Mouse (Mus musculus) retina, embryonic 14.5 days (tissue): ENCODE measurements at regions not wholly inside any gene's neighbourhood (a gene's known extent, or its start where the extent isn't known, plus 50 kb on each side); places are given as distances from the start of the nearest gene placed in this dataset.
A peak's percentile ranks its signal among the peaks of the same experiment; 100 is the strongest.

ENCODE experiments used
- DNase-seq: peaks from one replicate; pipeline ENCODE4 v3.0.0-alpha.2; 2015; ENCODE audit warnings: low spot score

- peak; percentile 9 for DNase-seq
Observed at GRCm38 (mm10) chr8:43407332-43407731, 100.6 kb upstream of the Zfp42 start.

DNA sequence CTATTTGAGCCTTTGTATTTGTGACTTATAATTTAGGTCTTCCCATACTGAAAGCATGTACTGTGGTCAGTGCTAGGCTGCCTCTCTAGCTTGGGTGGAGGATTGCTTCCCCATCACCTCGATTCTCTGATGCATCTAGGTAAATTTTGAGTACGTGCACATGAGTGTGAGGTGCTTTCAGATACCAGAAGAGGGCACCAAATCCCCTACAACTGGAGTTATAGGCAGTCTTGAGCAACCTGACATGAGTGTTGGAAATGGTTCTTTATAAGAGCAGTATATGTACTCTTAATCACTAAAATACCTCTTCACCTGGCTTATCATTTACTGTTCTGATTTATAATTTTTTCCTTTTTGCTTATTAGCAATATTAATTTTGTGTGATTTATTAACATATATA, 86.3 kb upstream of the Zfp42 start:
- no peak for DNase-seq

- DNase-seq, result no peak
Observed at GRCm38 (mm10) chr8:43390422-43391170, 83.8 kb upstream of the Zfp42 start.
